Mouse (Mus musculus) thymus, adult 2 months (tissue): ENCODE data around the gene Snapc3.

Experiments
- CTCF ChIP-seq: fragments of 200-500 bp; IDR thresholded peaks from 2 replicates; pipeline ENCODE4 v1.5.1; 2012; ENCODE audit warnings: mild to moderate bottlenecking, control low read depth, low read length, moderate library complexity, borderline replicate concordance; ENCODE audit not compliant: control insufficient read depth, poor library complexity, insufficient read depth; ENCODE audit errors: extremely low read depth
- POLR2A ChIP-seq: fragments of 200-500 bp; IDR thresholded peaks from 2 replicates; pipeline ENCODE4 v1.6.1; 2012; ENCODE audit warnings: mild to moderate bottlenecking, low read length, control low read depth, moderate library complexity; ENCODE audit not compliant: control insufficient read depth, poor library complexity, insufficient read depth; ENCODE audit errors: extremely low read depth

- TF ChIP-seq POLR2A (no peak), CTCF (no peak)
Measured at GRCm38 (mm10) chr4:83396346-83396745, 21.2 kb upstream of the Snapc3 start.
